Mouse (Mus musculus) heart, embryonic 12.5 days (tissue): ENCODE data around the gene Eri2. TPM values are rescaled to one million over a fixed set of nuclear protein-coding genes. Genes with fewer than 3 reads are reported as not detected.

Source experiments
- ATAC-seq: fragments of 200-750 bp; cut with Nextera tagmentation; 2 replicates; pipeline ENCODE4 v1.8.0; 2017; ENCODE audit warnings: moderate TSS enrichment, moderate library complexity; ENCODE audit not compliant: insufficient number of reproducible peaks, low FRiP score
- H3K27ac ChIP-seq: fragments of 300-500 bp; sonication (generic); 2 replicates; pipeline ENCODE4 v1.5.1; 2016; ENCODE audit warnings: mild to moderate bottlenecking, moderate library complexity; ENCODE audit not compliant: poor library complexity, severe bottlenecking
- H3K27me3 ChIP-seq: fragments of 300-500 bp; sonication (generic); replicated peaks from 2 replicates; pipeline ENCODE4 v1.6.1; 2016; ENCODE audit warnings: mild to moderate bottlenecking, moderate library complexity
- H3K36me3 ChIP-seq: fragments of 300-500 bp; sonication (generic); 2 replicates; pipeline ENCODE4 v1.6.1; 2016; ENCODE audit warnings: mild to moderate bottlenecking, moderate library complexity
- H3K4me1 ChIP-seq: fragments of 300-500 bp; sonication (generic); replicated peaks from 2 replicates; pipeline ENCODE4 v1.6.1; 2016; ENCODE audit warnings: mild to moderate bottlenecking
- H3K4me2 ChIP-seq: fragments of 300-500 bp; sonication (generic); 2 replicates; pipeline ENCODE4 v1.6.1; 2016; ENCODE audit warnings: mild to moderate bottlenecking, moderate library complexity
- H3K4me3 ChIP-seq: fragments of 300-500 bp; sonication (generic); 2 replicates; pipeline ENCODE4 v1.5.1; 2016; ENCODE audit warnings: mild to moderate bottlenecking
- H3K9ac ChIP-seq: fragments of 300-500 bp; sonication (generic); 2 replicates; pipeline ENCODE4 v1.6.1; 2016; ENCODE audit warnings: mild to moderate bottlenecking, moderate library complexity
- H3K9me3 ChIP-seq: fragments of 300-500 bp; sonication (generic); replicated peaks from 2 replicates; pipeline ENCODE4 v1.6.1; 2016; ENCODE audit warnings: mild to moderate bottlenecking, moderate library complexity
- WGBS: fragments of 180-500 bp; shearing (Covaris S2); methylation state at CpG from one replicate; pipeline ENCODE4 v1.1.7; 2016; 5-methylcytosine and 5-hydroxymethylcytosine counted together
- polyA plus RNA-seq: library from polyadenylated mRNA; unstranded; fragments of >200 nt; fragmentation: Nextera tagmentation; extraction: Ambion mirVana; gene quantifications from 2 replicates; pipeline ENCODE4 v1.2.1, GENCODE M21; 2016

Eri2 gene
- polyA plus RNA-seq, 1 experiment from 2014 or later: 17.4 TPM

DNA sequence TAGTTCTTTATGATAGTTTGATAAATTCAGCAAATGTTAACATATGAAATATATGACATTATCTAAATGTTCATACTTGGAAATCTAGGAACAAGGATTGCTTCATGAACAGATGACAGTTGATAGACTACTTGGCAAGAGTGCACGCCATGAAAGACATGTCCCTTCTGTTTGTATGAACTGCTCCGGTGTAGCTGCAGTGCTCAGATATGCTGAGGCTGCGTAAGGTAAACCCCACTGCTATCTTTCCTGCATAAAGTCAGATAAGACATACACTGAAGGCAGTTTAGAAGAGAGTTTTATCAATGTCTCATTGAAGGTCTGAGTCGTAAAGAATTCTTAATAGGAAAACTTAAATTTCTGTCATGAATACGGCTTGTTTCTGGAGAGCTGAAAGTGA, 8.9 kb downstream of the Eri2 start:
- H3K36me3 ChIP-seq: peaks cover 54% of the 10 kb centered on the region
- 77% methylated on average over 5 of the region's 5 CpGs for WGBS
- no peak overlapping the region for H3K4me3 ChIP-seq
- no peak overlapping the region for H3K9ac ChIP-seq
- H3K4me2 ChIP-seq: no peak overlapping the region
- no peaks in the 10 kb centered on the region for H3K9me3 ChIP-seq
- H3K27me3 ChIP-seq: no peaks in the 10 kb centered on the region
- H3K4me1 ChIP-seq: no peaks in the 10 kb centered on the region
- no peak overlapping the region for H3K27ac ChIP-seq
- no peak for ATAC-seq

DNA sequence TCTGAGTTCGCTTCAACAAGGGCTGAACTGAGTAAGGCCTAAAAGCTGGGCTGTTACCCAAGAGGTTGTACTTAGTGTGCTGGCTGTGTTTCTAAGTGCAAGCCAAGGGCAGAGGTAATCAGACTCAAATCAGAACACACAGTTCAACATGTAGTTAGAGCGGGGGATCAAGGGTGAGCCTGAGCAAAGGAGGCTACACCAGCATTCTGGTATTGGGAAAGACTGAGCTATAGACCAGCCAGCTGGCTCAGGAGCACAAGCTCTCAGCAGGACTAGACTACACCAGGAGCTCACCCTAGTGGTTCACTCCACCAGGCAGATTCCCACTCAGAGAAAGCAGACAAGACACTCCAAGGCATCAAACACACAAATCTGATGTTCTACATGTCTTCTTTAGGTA, 10.4 kb downstream of the Eri2 start:
- ATAC-seq: no peak
- H3K4me1 ChIP-seq: no peaks in the 10 kb centered on the region
- no peaks in the 10 kb centered on the region for H3K9me3 ChIP-seq
- no peak overlapping the region for H3K4me2 ChIP-seq
- H3K27ac ChIP-seq: no peak overlapping the region
- H3K36me3 ChIP-seq: peaks cover 45% of the 10 kb centered on the region
- 93% methylated on average over 2 of the region's 2 CpGs for WGBS
- H3K4me3 ChIP-seq: no peak overlapping the region
- no peaks in the 10 kb centered on the region for H3K27me3 ChIP-seq
- no peak overlapping the region for H3K9ac ChIP-seq

DNA sequence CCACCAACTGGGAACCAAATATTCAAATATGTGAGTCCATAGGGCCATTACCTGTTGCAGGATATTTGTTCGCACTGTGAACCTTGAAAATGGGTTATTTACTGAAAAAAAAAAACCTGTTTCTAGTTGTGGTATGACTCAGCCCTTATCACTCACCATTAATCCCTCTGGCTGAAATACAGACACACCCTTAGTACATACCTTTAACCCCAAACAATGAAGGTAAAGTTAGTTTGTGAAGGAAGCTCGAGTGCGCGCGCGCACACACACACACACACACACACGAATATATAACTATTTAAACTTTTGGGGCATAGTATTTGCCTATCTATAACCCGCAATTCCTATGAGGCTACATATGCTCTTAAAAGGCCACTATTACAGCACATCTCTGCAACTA, 24.0 kb downstream of the Eri2 start:
- ATAC-seq: no peak
- Histone ChIP-seq H3K4me2 (no peak overlapping the region), H3K4me1 (no peaks in the 10 kb centered on the region), H3K9ac (no peak overlapping the region), H3K36me3 (no peaks in the 10 kb centered on the region), H3K27me3 (no peaks in the 10 kb centered on the region), H3K27ac (no peak overlapping the region), H3K9me3 (no peaks in the 10 kb centered on the region), H3K4me3 (no peak overlapping the region)
- 89% methylated on average over 8 of the region's 8 CpGs for WGBS

DNA sequence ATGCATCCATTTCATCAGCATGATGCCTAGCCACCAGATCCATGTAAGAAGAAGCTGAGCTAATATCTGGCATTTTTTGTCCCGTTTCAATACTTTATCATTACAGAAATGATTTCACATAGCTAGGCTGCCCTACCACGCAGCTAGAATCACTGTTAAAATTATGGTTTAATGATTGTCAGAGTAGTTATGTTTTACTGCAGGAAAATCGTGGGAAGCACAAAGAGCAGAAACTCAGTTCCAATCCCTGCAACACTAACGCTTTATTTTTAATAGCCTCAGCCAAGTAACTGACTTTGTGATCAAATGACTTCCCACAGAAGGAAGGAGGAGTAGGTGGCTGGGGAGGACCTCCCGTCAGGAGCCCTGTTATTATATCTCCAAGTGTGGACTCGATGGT, 26.9 kb downstream of the Eri2 start:
- Histone ChIP-seq H3K4me1 (no peaks in the 10 kb centered on the region), H3K9ac (no peak overlapping the region), H3K4me3 (no peak overlapping the region), H3K27ac (no peak overlapping the region), H3K9me3 (no peaks in the 10 kb centered on the region), H3K36me3 (no peaks in the 10 kb centered on the region), H3K27me3 (no peaks in the 10 kb centered on the region), H3K4me2 (no peak overlapping the region)
- no peak for ATAC-seq
- WGBS: 81% methylated on average over 6 of the region's 6 CpGs

DNA sequence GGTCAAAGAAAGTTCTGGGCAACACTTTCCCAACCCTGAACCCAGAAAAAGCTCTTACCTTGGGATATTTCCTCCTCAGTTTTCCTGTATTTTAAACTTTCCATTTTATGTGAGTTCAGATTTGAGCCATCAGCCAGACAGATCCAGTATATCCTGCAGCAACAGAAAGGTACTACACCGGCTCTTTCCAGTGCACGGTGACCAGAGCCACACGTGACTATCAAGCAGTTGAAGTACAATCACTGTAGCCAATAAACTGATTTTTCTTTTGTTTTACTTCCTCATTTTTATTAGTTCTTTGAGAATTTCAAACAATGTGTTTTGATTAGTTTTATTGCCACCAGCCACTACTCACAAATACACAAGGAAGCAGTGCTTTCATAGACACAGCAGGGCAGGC, 29.5 kb downstream of the Eri2 start:
- no peak overlapping the region for H3K4me3 ChIP-seq
- H3K9ac ChIP-seq: no peak overlapping the region
- H3K4me2 ChIP-seq: no peak overlapping the region
- H3K9me3 ChIP-seq: peaks cover 6% of the 10 kb centered on the region
- H3K4me1 ChIP-seq: no peaks in the 10 kb centered on the region
- no peaks in the 10 kb centered on the region for H3K27me3 ChIP-seq
- no peaks in the 10 kb centered on the region for H3K36me3 ChIP-seq
- WGBS: 91% methylated on average over 3 of the region's 3 CpGs
- ATAC-seq: no peak
- H3K27ac ChIP-seq: no peak overlapping the region

DNA sequence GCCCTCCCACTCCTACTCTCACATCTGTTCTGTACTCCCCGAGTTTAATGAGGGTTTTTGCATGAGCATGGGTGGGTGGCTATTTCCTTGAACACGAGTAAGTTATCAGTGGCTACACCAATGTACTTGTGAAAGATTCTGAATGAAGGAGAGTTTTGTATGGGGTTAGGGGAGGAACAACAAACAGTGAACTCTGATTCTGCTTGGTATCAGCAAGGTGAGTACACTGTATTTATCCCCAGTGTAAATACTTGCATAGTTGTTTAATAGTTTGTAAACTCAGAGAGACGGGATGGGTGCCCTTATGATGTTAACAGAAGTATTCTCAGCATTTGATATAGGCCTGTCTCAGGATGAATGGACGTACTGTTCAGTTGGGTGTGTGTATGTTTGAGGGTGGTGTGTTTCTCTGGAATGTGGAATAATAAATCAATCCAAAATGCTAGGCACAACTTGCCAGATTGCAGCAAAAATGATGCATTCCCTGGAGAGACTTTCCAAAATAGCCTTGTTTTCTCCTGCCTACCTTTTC, 31.6 kb downstream of the Eri2 start:
- Histone ChIP-seq H3K4me1 (no peaks in the 10 kb centered on the region), H3K27ac (no peak overlapping the region), H3K27me3 (no peaks in the 10 kb centered on the region), H3K36me3 (no peaks in the 10 kb centered on the region), H3K9ac (no peak overlapping the region), H3K4me3 (no peak overlapping the region), H3K9me3 (peaks cover 9% of the 10 kb centered on the region), H3K4me2 (no peak overlapping the region)
- 46% methylated on average over 4 of the region's 4 CpGs for WGBS
- no peak for ATAC-seq

DNA sequence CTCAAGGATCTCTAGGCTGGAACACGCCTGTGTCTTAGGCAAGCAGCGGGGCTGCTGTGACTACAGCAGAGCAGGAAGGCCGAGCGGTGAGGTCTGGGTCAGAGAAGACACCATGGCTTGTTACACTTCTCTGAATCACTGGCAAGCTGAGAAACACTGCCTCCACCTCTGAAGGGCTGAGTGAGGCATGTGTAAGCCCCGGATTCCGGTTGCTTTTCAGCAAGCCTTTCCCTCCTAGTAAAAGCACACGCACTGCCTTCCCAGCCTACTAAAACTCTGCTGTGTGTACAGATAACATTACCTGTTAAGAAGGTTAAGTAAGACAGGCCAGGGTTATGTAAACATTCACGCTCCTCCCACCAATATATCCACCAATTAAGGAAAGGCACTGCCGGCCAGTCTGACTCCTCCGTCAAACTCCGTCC, 33.3 kb downstream of the Eri2 start, which contains the start of gene Acsm3:
TSS of gene Acsm3 (plus strand) at position 397 of the 425 bp plus-strand sequence.
- H3K4me3 ChIP-seq: no peak within 1 kb of the TSS
- no peak within 1 kb of the TSS for H3K4me2 ChIP-seq
- H3K36me3 ChIP-seq: no peaks in the 10 kb centered on the region
- no peaks in the 10 kb centered on the region for H3K4me1 ChIP-seq
- WGBS: 54% methylated on average over 11 of the region's 11 CpGs
- H3K9me3 ChIP-seq: peaks cover 9% of the 10 kb centered on the region
- no peak for ATAC-seq
- no peak within 1 kb of the TSS for H3K27ac ChIP-seq
- H3K27me3 ChIP-seq: no peaks in the 10 kb centered on the region
- H3K9ac ChIP-seq: no peak within 1 kb of the TSS

DNA sequence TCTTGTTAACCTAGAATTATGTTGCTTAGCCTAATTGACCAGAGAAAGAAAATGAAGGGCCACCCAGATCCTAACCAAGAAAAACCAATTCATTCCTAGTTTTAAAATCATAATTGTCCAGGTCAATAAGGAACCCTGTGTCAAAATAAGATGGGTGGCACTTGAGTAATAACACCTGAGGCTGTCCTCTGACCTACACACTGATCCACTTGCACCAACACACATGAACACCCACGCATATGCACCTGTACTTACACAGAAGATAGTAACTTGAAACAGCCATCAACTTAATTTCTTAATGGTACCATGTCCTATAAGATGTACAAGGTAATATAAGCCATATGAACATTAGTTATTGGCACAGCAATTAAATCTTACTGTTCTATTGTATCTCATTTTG, 40.2 kb downstream of the Eri2 start:
- H3K27me3 ChIP-seq: no peaks in the 10 kb centered on the region
- no peak overlapping the region for H3K4me2 ChIP-seq
- H3K4me3 ChIP-seq: no peak overlapping the region
- H3K9ac ChIP-seq: no peak overlapping the region
- ATAC-seq: no peak
- no peak overlapping the region for H3K27ac ChIP-seq
- WGBS: 78% methylated on average over 1 of the region's 1 CpGs
- no peaks in the 10 kb centered on the region for H3K4me1 ChIP-seq
- H3K36me3 ChIP-seq: no peaks in the 10 kb centered on the region
- no peaks in the 10 kb centered on the region for H3K9me3 ChIP-seq

DNA sequence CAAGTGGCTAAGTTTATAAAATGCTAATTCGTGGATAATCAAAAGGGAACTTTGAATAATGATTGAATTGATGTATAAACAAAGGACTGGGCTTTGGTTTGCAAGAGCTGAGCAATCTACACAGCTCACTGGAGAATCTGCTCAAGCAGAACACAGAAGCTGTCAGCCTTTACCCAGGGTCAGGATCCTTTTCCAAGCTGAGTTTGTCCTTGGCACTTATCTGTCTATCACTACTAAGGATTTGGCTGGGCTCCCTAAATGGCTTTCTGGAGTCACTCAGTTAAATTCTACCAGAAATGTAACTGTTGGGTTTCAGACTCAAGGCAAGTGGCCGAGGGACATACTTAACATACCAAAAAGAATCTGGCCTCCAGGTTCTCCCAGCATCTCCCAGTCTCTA, 43.9 kb downstream of the Eri2 start:
- Histone ChIP-seq H3K9ac (no peak overlapping the region), H3K36me3 (no peaks in the 10 kb centered on the region), H3K4me1 (no peaks in the 10 kb centered on the region), H3K27me3 (no peaks in the 10 kb centered on the region), H3K4me2 (no peak overlapping the region), H3K4me3 (no peak overlapping the region), H3K27ac (no peak overlapping the region), H3K9me3 (no peaks in the 10 kb centered on the region)
- no peak for ATAC-seq
- 47% methylated on average over 2 of the region's 2 CpGs for WGBS

DNA sequence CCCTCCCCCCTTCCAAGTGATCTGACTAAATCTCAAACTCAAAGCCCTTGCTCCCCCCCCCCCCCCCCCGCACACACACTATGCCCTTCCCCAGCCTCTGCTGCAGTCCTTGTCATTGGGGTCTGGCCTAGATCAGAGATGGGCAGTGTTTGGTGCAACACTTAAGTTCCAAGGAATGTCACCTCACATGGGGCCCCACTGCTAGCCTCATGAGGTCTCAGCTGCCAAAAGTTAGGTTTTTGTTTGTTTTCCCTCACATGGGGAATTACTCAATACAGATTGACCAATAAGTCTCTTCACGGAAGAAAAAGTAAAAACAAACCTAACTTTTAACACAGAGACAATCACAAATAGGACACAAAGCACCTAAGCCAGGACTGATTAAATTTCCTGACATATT, 45.1 kb downstream of the Eri2 start:
- 56% methylated on average over 1 of the region's 2 CpGs for whole genome bisulfite sequencing

DNA sequence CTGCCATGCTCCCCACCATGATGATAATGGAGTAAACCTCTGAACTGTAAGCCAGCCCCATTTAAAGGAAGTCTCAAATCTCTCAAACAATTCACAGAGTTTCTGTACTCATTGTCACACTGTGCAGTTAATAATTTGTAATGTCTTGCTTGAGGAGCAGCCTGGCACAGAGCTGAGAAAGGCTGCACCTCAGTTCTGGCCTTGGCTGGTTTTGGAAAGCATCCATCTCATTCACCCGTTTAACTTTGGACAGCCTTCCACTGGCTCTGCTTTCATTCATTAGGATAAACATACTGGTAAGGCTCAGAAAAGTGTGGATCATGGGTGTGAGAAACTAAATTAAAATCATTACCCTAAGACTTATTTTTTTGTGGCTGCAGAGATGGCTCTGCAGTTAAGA, 48.0 kb downstream of the Eri2 start:
- Histone ChIP-seq H3K4me1 (0 out of 2 replicates have a peak, but pooled peaks cover 6% of the 10 kb centered on the region), H3K36me3 (no peaks in the 10 kb centered on the region), H3K9me3 (no peaks in the 10 kb centered on the region), H3K4me2 (no peak overlapping the region), H3K4me3 (no peak overlapping the region), H3K27ac (no peak overlapping the region), H3K27me3 (peaks cover 10% of the 10 kb centered on the region; the same call in 1 of the 2 replicates), H3K9ac (no peak overlapping the region)
- 85% methylated on average over 1 of the region's 1 CpGs for WGBS
- ATAC-seq: no peak

More for the DNA sequence above, 45.1 kb downstream of the Eri2 start:
- Histone ChIP-seq H3K36me3 (no peaks in the 10 kb centered on the region), H3K4me3 (no peak overlapping the region), H3K9me3 (no peaks in the 10 kb centered on the region), H3K4me2 (no peak overlapping the region), H3K27me3 (0 out of 2 replicates have a peak, but pooled peaks cover 4% of the 10 kb centered on the region), H3K9ac (no peak overlapping the region), H3K27ac (no peak overlapping the region), H3K4me1 (0 out of 2 replicates have a peak, but pooled peaks cover 6% of the 10 kb centered on the region)
- ATAC-seq: no peak

DNA sequence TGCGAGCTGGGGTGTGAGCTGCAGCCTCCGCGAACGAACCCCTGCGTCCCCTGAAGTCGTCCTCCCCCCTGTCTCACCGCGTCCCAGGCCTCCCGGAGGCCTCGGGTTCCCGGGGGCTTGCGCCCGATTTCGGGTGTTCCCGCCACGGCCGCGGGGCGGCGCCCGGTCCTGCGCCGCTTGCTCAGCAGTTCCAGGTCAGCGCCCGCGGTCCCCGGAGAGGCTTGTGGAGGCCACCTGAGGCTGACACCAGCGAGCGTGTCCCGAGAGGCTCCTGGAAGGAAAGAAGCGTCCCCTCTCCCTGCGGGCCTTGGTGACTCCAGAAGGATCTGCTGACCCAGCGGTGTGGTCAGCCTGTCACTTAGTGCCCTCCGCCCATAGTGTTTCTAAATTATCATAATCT, 49.5 kb downstream of the Eri2 start:
- peaks cover 10% of the 10 kb centered on the region; the same call in 1 of the 2 replicates for H3K27me3 ChIP-seq
- H3K4me1 ChIP-seq: 0 out of 2 replicates have a peak, but pooled peaks cover 6% of the 10 kb centered on the region
- H3K27ac ChIP-seq: no peak overlapping the region
- no peaks in the 10 kb centered on the region for H3K9me3 ChIP-seq
- no peak for ATAC-seq
- H3K4me3 ChIP-seq: peak overlapping the region; percentile 32
- peak overlapping the region; percentile 34 for H3K9ac ChIP-seq
- H3K36me3 ChIP-seq: no peaks in the 10 kb centered on the region
- H3K4me2 ChIP-seq: peak overlapping the region; percentile 62
- WGBS: 7% methylated on average over 32 of the region's 34 CpGs
